Mouse (Mus musculus) lung, adult 2 months (tissue): Measurements from ENCODE around the gene Pygl. TPM values are rescaled to one million over a fixed set of nuclear protein-coding genes. Genes with fewer than 3 reads are reported as not detected.
A peak's percentile ranks its signal among the peaks of the same experiment; 100 is the strongest.
"Not testable (repeated sequence)": the region's sequence is repeated elsewhere in the genome, so short reads cannot be mapped to it uniquely, and the experiment has no call there.

Experiments used
- DNase-seq: peaks from one replicate; pipeline ENCODE4 v3.0.0; 2022
- H3K4me1 ChIP-seq: fragments of 200-500 bp; 2 replicates; pipeline ENCODE4 v1.6.1; 2011; ENCODE audit warnings: low read length; ENCODE audit not compliant: control insufficient read depth, insufficient read depth
- H3K4me3 ChIP-seq: fragments of 200-500 bp; replicated peaks from 2 replicates; pipeline ENCODE3; 2011; ENCODE audit warnings: low read depth, mild to moderate bottlenecking, control low read depth, low read length; ENCODE audit errors: extremely low read depth
- CTCF ChIP-seq: fragments of 200-500 bp; IDR thresholded peaks from 2 replicates; pipeline ENCODE4 v1.5.1; 2011; ENCODE audit warnings: mild to moderate bottlenecking, low read length, control low read depth; ENCODE audit not compliant: insufficient read depth
- POLR2A ChIP-seq: fragments of 200-500 bp; IDR thresholded peaks from 2 replicates; pipeline ENCODE4 v1.6.1; 2011; ENCODE audit warnings: low read depth, mild to moderate bottlenecking, control low read depth, low read length, borderline replicate concordance; ENCODE audit errors: extremely low read depth
- WGBS: fragments of 180-500 bp; shearing (Covaris S2); methylation state at CpG from one replicate; pipeline ENCODE4 v1.1.7; 2018; 5-methylcytosine and 5-hydroxymethylcytosine counted together
- polyA plus RNA-seq: library from polyadenylated mRNA; depleted of rRNA; stranded (reverse); fragments of >200 nt; gene quantifications from 2 replicates; pipeline ENCODE4 v1.2.3, GENCODE M21; 2012; rRNA removed

Gene Pygl
- polyA plus RNA-seq, 1 experiment = 43.4 TPM

- TF ChIP-seq POLR2A = no peak
- TF ChIP-seq CTCF = peak; percentile 14; the same call in 1 of the 2 replicates
- H3K4me3 ChIP-seq = no peak overlapping the region
- WGBS = 25% methylated on average over 20 of the region's 20 CpGs
- peaks cover 30% of the 10 kb centered on the region for H3K4me1 ChIP-seq
- DNase-seq = peak; percentile 39
These were observed 86.4 kb downstream of the Pygl start for GRCm38 (mm10) chr12:70144637-70145448.

- WGBS = 15% methylated on average over 3 of the region's 3 CpGs
- not testable (repeated sequence) for DNase-seq, H3K4me3 ChIP-seq
- peaks cover 30% of the 10 kb centered on the region for H3K4me1 ChIP-seq
These were observed 87.1 kb downstream of the Pygl start for GRCm38 (mm10) chr12:70144106-70144587.

- Histone ChIP-seq H3K4me1 (peaks cover 27% of the 10 kb centered on the region), H3K4me3 (no peak overlapping the region)
- no peak for DNase-seq
- TF ChIP-seq CTCF (no peak), POLR2A (no peak)
- WGBS = 81% methylated on average over 5 of the region's 5 CpGs
These were observed 90.2 kb downstream of the Pygl start for GRCm38 (mm10) chr12:70140993-70141576.

Other genes with a start within 250 kb of the Pygl start
- gene Sav1, start 244.5 kb downstream of the Pygl start, polyA plus RNA-seq = 24.5 and 37.4 TPM in 2 replicates
- 14.9 and 18.9 TPM in 2 replicates for gene Nin, start 117.8 kb downstream of the Pygl start, polyA plus RNA-seq
- gene Abhd12b, start 77.3 kb downstream of the Pygl start, polyA plus RNA-seq = 0.11 and 0.19 TPM in 2 replicates
- 0.06 and 0.28 TPM in 2 replicates for gene Trim9, start 116.1 kb upstream of the Pygl start, polyA plus RNA-seq
- gene Tmx1, start 221.6 kb upstream of the Pygl start, polyA plus RNA-seq = 5.2 and 9.1 TPM in 2 replicates